Mouse (Mus musculus) CD4-positive helper T cell, adult 2 months (primary cell): ENCODE results near the gene Hist2h2be.
"Not testable (repeated sequence)": the region's sequence is repeated elsewhere in the genome, so short reads cannot be mapped to it uniquely, and the experiment has no call there.

Experiments
- DNase-seq: peaks from one replicate; pipeline ENCODE4 v3.0.0-alpha.2; 2012; ENCODE audit warnings: low read depth, missing footprints, low spot score

Gene Hist2h2be

GRCm38 (mm10) chr3:96238954-96239793 is 18.3 kb downstream of the Hist2h2be start, which contains the start of gene Hist2h3c2:
Gene Hist2h3c2, minus strand, starts transcription at chr3:96239127.
- not testable (repeated sequence) for DNase-seq

- DNase-seq: peak; percentile 74
Observed at GRCm38 (mm10) chr3:96239949-96240798, 19.3 kb downstream of the Hist2h2be start, which contains the start of gene Hist2h2aa2. Gene Hist2h2aa2, minus strand, starts transcription at chr3:96240276.

- no peak for DNase-seq
Observed at GRCm38 (mm10) chr3:96240799-96241197, 19.9 kb downstream of the Hist2h2be start.

GRCm38 (mm10) chr3:96243921-96244572 is 23.1 kb downstream of the Hist2h2be start:
- no peak for DNase-seq

- DNase-seq: peak; percentile 88
Observed at GRCm38 (mm10) chr3:96245003-96245886, 24.3 kb downstream of the Hist2h2be start, which contains the start of gene Hist2h2aa1. Gene Hist2h2aa1, plus strand, starts transcription at chr3:96245497.

- not testable (repeated sequence) for DNase-seq
Observed at GRCm38 (mm10) chr3:96246018-96246417, 25.1 kb downstream of the Hist2h2be start.

GRCm38 (mm10) chr3:96246427-96246856 is 25.5 kb downstream of the Hist2h2be start, which contains the start of gene Hist2h3c1:
Gene Hist2h3c1, plus strand, starts transcription at chr3:96246685.
- not testable (repeated sequence) for DNase-seq

GRCm38 (mm10) chr3:96247356-96248140 is 26.6 kb downstream of the Hist2h2be start:
- no peak for DNase-seq

GRCm38 (mm10) chr3:96248141-96249033 is 27.5 kb downstream of the Hist2h2be start:
- DNase-seq: no peak

GRCm38 (mm10) chr3:96249034-96249345 is 28.1 kb downstream of the Hist2h2be start:
- DNase-seq: no peak

GRCm38 (mm10) chr3:96250890-96251289 is 30.0 kb downstream of the Hist2h2be start:
- DNase-seq: no peak

GRCm38 (mm10) chr3:96251787-96252186 is 30.9 kb downstream of the Hist2h2be start:
- no peak for DNase-seq

- no peak for DNase-seq
Observed at GRCm38 (mm10) chr3:96254683-96255355, 33.9 kb downstream of the Hist2h2be start.

GRCm38 (mm10) chr3:96255926-96256593 is 35.1 kb downstream of the Hist2h2be start:
- no peak for DNase-seq

GRCm38 (mm10) chr3:96257190-96257589 is 36.3 kb downstream of the Hist2h2be start:
- no peak for DNase-seq

- no peak for DNase-seq
Observed at GRCm38 (mm10) chr3:96260220-96260619, 39.3 kb downstream of the Hist2h2be start.

GRCm38 (mm10) chr3:96261623-96262022 is 40.7 kb downstream of the Hist2h2be start:
- no peak for DNase-seq
